Mouse (Mus musculus): ENCODE measurements at regions not wholly inside any gene's neighbourhood (a gene's known extent, or its start where the extent isn't known, plus 50 kb on each side); places are given as distances from the start of the nearest gene placed in this dataset.

DNA sequence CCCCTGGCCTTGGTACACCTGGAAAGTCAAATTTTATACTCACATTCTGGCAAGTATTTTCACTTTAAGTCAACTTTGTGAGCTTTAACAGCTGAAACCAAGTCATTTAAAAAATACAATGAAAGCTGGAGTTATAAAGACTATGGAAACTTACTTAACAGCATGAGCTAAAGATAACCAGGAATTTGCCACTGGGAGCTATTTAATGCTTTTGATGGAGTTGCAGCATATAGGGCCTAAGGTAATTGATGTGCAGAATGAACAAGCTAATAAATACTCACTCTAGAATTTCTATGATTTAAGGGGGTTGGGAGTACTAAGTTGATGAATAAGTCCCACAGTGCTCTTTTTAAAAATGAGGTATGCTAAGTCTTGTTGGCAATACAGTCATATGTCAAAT, 463.5 kb upstream of the Dmac1 start:
- no peak for DNase-seq (ENCODE audit: low spot score in 2 of 2)

DNA sequence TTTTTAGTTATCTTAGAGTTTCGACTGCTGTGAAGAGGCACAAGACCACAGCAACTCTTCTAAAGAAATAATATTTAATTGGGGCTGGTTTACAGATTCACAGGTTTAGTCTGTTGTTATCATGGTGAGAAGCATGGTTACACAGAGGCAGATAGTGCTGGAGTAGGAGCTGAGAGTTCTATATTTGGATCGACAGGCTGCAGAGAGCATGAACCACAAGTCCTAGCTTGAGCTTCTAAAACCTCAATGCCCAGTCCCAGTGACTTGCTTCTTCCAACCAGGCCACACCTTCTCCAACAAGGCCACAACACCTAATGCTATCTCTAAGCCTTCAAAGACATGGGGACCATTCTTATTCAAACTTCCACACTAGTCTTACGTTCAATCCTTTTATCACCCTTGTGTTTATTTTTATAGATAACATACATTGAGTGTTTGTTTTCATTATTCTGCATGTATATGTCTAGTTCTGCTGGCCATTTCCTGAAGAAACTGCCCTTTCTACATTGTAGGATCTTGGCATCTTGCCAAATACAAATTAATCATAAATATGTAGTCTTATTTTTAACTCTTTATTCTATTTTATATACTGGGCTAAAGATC, 452.8 kb upstream of the Dmac1 start:
- DNase-seq (ENCODE audit: low spot score in 2 of 2): no peak

DNA sequence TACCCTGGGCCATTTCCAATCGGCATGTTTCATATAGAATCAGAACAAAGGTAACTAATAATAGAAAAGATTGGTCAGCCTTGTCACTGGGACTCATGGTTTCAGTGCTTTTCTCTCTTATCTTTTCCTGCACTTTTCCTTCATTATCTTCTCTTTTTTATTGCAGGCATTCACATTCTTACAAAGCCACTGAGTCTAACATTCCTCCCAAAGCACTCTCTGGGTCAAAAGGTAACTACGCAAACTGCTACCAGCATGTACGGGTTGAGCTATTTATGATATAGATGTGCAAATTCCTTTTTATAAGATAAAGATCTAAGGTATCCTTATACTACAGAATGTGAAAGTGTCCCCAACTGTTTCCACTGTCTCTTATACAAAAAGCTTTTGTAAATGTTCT, 436.5 kb upstream of the Dmac1 start:
- DNase-seq (ENCODE audit: low spot score in 2 of 2): no peak

DNA sequence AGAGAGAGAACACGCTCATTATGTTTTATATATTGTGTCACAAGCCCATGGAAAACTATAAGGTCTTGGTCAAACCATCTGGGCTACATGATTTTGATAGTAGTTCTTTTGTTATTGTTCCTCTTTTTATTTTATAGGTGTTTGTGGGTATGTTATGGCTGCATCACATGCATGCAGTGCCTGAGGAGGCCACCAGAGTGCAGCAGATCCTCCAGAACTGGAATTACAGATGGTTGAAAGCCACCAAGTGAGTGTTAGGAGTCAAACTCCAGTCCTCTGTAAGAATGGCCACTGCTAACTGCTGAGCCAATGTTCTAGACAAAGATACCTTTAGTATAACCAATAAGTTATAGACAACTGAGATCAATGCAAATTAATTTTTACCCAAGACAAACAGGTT, 435.9 kb upstream of the Dmac1 start:
- no peak for DNase-seq (ENCODE audit: low spot score in 2 of 2)

DNA sequence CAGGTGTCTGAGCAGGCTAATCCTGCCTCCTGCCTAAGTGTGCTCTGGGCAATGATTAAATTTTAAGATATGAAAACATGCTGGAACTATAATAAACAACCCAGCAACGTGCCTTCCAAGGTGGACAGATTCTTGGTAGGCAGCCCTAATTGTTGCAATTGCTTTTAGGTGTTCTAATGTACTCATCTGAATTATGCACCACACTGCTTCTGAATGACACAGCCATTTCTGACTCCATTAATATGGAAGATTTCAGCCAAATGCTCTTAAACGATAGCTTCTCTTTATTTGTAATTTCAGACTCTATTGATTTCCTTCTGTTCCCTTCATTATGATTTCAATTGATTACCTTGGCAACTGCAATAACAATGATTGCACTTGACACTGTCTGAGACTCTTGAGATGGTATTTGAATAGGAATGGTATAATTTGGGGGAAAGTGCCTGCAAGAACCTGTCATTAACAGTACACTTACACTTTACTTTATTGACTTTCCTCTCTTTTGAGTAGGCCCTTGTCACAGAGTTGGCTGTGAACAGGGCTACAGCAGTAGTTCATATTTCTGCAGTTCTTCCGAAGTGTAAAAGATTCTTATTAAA, 422.8 kb upstream of the Dmac1 start:
- DNase-seq (ENCODE audit: low spot score in 2 of 2): no peak

DNA sequence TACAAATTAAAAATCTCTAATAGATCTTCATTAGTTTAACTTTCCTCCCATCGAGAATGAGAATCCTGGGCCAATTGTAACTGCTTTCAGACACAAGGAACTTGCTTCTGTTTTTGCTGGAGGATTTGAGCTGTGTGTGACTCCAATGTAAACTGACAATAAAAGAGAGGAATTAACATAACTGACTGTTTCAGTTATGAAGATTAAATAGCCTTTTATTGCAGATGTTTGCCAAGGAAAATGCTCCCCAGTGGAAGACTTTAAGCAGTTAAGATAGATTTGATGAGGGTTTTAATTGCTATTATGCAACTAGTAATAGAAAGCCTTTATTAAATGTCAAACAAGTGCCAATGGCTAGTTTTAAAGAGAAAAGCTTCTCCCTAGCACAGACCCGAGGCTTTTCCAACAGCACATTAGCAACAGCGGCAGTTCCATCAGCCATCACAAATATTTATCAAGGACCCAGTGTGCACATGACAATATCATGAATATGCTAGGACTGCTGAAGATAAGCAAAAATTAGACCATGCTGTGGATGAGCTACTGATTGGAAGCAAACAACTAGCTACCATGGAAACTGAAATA, 398.6 kb upstream of the Dmac1 start:
- no peak for DNase-seq (ENCODE audit: low spot score in 2 of 2)

DNA sequence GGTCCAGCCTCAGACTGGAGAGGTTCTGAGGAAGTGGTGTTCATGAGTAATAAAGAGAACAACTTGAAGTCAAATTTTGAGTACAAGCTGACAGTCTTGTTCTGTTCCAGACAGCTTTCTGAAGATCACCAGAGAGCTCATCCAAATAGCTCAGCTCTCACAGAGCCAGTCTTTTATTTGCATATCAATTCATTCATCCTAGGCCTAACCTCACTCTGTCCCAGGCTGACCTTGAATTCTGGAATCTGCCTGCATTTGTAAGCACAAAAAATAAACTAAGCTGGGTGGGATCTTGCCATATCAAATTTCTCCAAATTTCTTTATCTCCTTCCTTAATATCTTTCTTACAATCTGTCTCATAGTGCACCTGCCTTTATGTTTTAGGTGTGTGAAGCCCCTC, 362.9 kb upstream of the Dmac1 start:
- DNase-seq (ENCODE audit: low spot score in 2 of 2): no peak

DNA sequence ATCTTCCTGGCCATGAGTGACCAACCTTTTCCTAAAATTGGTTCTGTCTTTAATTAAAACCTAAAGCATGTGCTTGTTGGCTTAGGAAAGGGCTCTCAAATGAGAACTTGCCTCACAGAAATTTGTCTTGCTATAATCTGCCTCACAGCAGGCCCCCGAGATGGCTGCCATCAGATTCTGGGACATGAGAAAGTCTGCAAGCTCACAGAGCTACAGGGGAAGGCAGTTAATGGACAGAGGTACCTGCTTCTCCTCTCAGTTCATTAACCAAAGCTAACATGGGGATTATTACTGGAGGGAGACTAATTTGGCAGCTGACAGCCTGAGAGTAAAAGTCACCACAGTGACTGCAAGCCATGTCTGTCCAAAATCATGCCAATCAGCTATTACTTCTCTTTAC, 358.5 kb upstream of the Dmac1 start:
- no peak for DNase-seq (ENCODE audit: low spot score in 2 of 2)

DNA sequence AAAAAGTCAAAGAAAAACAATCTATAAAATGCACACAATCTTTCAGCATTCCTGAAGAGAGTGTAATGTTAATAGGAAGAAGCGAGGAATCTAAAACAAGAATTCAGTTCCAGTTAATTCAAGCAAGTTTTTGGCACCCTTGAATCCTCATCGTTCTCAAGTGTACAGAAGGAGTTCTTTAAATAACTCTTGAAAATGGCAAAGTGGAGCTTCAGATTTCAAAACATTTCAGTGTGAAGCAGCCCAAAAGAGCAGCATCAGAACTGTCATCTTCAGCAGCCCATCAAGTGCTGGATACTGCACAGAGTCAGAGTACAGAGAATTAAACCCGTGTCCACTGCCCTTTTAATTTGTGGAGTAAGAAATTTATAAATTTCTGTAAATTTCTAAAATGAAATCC, 311.8 kb upstream of the Dmac1 start:
- no peak for DNase-seq (ENCODE audit: low spot score in 2 of 2)

DNA sequence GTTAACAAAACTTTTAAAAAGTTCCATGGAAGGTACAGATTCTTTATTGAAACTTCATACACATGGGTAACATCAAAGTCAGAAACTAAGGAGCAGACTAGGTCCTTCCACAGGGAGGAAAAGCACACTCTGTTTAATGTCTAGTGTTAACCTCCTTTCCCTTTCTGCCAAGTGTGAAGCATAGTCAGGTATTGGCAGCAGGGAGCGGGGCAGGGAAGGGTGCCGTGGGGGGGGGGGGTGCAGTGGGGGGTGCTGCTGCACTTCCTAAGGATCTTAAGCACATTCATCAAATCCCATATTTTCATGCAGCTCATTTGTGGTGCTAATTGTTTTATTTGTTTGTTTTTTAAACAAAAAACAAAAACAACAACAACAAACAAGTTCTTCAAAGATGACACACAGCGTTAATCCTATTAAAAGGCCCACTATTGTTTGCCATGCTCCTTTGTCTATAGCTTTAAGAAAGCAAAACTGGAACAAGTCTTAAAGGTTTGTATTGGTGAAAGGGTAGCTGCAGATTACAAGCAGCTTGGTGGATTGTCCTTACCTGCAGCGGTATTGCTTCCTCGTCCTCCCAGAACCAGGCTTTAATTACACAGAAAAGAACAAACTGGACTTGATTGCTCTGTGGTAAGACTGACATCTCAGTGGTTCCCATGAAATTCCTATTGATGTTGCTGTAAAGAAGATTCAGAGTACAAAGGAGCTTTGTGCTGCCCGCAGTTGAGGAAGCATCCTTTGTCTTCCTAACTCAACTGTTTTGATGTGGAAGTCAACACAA, 310.2 kb upstream of the Dmac1 start:
- no peak for DNase-seq (ENCODE audit: low spot score in 2 of 2)

DNA sequence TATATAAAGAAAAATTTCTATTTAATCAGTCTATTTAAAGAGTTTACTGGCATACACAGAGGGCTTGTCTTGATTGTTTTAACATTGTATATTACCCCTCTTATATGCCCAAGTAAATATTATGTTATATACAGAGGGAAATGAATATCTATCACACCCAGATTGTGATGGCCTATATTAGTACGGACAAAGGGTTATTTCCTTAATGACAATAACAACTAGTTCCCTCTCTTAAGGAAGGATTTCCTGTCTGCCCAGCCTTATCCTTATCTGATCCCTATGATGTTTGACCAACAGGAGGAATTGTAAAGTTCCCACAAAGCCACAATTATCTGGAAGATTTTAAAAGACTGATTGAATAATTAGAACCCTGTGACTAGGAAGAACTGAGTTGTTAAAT, 301.8 kb upstream of the Dmac1 start:
- DNase-seq (ENCODE audit: low spot score in 2 of 2): no peak

DNA sequence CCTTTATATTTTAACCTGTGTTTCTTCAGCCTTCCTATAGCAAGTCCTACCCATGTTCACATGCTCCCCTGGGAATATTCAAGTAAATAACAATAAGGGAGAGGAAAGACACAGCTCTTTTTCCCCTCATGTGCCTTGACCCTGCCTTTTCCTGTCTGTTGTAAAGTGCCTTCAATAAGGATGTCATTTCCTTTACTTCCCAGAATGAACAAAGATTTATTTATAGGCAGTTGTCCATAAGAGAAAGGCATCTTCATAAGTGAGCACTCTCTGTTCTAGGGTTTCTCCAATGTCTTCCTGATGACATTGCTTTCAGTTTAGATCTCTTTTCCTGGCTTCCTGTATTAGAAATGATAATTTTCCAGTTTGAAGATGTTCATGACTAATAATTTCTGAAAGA, 294.5 kb upstream of the Dmac1 start:
- DNase-seq (ENCODE audit: low spot score in 2 of 2): no peak

DNA sequence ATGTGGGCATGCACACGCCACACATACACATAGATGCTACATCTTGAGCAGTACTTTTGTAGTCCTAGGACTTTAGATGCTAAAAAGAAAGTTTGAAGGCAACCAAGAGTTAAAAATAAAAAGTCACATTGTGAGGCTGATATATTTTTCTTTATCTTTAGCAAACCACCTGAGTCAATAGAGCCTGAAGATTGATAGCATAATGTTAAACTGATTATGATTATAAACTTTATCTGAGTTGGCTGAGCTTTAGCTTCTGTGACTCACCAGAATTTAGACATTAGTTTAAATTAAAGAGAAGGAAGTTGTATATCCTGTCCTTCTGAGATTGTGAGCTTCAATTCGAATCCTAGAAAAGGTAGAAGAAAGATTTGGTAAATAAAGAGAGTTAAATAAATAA, 289.5 kb upstream of the Dmac1 start:
- DNase-seq (ENCODE audit: low spot score in 2 of 2): no peak

DNA sequence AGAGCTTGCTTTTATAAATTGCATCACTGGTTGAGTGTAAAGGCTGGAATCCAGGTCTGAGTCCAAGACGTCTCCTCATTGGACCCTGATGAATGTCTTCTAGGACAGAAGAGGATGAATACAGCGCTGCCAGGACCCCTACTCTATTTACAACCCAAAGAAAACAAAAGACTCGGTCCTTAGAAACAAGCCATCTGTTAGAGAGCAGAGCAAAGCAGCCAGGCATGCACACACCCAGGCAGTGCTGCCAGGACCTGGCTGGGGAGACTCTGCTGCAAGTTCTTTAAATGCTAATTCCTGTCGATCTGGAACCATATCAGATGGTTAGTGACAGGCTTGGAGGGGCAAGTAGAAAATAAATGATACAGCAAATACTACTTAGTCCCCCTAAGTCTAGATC, 284.4 kb upstream of the Dmac1 start:
- peak; percentile 9 to 20 for DNase-seq (ENCODE audit: low spot score in 2 of 2)

DNA sequence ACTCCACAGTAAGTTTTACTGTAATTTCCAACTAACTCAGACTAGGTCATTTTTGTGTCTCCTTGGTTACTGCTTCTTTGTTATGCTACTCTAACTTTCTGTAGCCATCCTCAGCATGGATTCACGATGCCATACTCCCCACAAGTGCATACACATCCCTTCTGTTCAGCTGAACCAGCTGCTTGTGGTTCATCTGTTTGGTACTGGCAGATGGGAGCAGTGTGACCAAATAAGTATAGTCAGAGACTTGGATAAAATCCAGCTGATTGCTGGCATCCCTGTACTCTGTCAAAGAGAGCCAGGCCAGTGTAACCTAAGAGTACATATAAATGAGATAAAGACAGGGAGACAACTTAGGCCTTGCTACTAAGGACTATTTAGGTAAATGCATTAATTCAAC, 283.7 kb upstream of the Dmac1 start:
- peak; percentile 8 to 16 for DNase-seq (ENCODE audit: low spot score in 2 of 2)

DNA sequence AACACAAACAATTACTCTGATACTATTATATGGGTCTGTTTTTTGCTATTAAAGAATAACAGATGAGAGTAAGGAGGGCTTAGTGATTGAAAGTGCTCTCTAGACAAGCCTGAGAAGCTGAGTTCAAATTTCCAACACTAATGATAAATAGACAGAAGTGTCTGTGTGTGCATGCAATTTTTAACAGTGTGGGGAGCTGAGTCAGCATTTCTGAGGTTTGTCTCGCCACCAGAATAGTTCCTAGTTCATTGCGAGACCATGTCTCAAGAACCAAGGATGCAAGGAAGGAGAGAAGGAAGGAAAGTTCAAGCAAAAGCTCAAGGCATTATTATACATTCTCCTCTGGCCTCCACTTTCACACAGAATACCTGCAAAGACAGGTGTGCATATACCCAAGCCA, 259.7 kb upstream of the Dmac1 start:
- DNase-seq (ENCODE audit: low spot score in 2 of 2): no peak

DNA sequence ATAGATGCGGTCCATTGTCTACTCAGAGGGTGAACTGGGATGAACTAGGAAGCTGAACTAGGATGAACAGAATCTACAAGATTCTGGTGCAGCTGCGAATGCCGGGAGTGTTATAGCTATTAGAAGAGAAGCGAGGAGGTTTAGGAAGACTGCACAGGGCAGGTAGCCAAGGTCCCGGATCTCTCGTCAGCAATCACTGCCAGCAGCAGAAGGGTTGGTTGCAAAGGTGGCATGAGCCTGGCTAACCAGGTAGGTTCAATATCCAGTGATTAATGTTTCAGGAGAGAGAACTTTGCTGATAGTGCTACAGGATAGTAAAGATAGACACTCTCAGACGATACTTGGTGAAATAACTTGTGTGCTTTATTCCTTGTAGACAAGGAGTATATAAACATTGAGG, 257.0 kb upstream of the Dmac1 start:
- no peak for DNase-seq (ENCODE audit: low spot score in 2 of 2)

DNA sequence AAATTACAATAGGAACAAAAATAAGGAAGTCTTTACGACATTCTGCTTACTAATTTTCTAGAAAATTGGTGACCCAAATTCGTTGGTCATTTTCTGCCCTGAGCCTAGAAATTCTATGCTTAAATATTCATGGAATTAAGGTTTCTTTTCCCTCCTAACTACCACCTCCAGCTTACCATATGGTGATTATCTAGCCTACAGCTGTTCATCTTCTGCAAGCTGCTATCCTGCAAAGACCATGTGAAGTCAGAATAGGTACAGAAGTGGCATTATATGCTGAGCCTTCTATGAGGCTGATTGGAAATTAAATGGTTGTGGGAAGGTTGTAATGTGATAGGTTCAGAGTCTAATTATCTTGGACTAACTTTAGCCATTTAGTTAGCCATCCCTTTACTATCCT, 251.5 kb upstream of the Dmac1 start:
- no peak for DNase-seq (ENCODE audit: low spot score in 2 of 2)

DNA sequence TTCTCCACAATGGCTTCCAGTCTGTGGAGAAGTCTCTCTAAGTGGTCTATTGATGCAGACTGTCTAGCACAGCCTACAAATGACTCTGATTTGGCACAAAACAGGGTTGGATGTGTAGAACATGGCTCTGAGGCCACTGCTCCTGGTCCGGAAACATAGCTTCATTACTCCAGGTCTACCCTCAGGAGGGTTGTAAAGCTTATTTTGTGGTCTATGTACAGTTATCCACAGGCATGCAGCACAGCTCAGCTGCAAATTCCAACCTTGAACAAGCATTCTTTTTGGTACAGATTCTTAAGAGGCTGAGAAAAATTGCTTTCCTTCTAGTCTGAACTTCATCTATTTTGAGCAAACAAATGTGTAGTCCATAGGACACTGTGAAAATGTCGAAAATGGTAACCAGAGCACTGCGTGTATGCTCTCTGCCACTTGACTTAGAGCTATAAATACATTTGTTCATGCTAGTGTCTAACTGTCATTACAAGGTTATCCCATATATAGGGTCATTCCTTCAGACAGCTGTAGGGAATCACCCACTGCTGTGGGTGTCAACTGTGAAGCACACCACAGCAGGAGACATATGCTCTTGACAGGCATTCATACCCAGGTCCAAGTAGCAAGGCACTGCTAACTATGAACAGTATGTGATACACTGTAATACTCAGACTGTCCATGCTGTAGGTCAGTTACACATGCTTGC, 239.5 kb upstream of the Dmac1 start:
- no peak for DNase-seq (ENCODE audit: low spot score in 2 of 2)

All from layer of hippocampus, postnatal 10 days (tissue).